Mouse (Mus musculus): ENCODE measurements around the gene Lsamp.

- TF ChIP-seq TAL1 (IDR thresholded peaks at IDR 0.05; ENCODE audit: low read length) (no peak), GATA1 (IDR thresholded peaks at IDR 0.05; ENCODE audit: low read length) (no peak)
Observed at GRCm38 (mm10) chr16:41941591-41942315, 1957.6 kb downstream of the Lsamp start.
